Mouse (Mus musculus): ENCODE results near the gene Cnnm4. TPM values are rescaled to one million over a fixed set of nuclear protein-coding genes. Genes with fewer than 3 reads are reported as not detected.

The Cnnm4 gene
- polyA plus RNA-seq, 1 experiment from 2014 or later, result 9.8 TPM

DNA sequence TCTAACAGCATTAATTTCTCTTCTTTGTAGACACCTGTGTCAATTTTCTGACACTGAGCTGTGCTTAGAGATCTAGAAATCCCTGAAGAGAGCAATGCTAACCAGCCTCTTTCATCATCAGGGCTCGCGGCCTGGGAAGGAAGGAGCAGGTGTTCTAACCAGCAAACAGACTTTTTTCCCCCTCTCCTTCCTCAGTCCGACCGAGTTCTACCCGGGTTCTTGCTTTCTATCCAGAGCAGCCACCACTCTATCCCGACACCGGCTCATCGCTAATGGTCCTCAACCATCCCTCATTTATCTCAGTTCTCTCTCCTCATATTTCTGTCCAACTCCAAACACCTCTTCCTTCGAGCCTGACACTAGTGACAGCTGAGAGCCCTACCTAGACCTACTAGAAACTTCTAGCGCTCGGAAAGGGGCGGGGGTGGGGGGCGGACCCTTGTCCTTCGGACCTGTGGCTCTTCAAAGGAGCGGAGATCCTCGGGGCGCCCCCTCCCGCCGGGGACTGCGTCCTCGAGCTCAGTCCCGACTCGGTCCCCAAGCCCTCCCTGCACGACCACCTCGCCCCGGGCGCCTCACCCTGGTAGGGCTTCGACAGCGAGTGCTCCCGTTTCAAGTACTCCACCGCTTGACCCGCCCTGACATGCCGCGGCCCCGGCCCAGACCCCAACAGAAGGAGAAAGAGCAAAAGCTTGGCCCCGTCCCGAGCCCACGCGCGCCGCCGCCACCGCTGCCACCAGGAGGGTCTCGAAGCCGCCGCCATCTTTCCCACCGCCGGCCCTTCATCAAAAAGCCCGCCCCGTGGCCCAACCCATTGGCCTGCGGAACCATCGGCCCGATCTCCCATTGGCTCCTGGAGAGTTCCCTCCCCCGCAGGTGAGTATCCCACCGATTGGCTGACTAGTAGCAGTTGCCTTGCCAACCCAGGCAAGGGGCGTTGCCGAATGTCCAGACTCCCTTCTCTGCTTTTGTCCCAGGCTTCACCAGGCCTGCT lies 26.7 kb upstream of the Cnnm4 start, which contains the start of gene Lman2l:
Gene Lman2l (minus strand): TSS at position 801 of the 994 bp plus-strand sequence.
- ATAC-seq (ENCODE audit: low read depth), result peak; percentile 100

DNA sequence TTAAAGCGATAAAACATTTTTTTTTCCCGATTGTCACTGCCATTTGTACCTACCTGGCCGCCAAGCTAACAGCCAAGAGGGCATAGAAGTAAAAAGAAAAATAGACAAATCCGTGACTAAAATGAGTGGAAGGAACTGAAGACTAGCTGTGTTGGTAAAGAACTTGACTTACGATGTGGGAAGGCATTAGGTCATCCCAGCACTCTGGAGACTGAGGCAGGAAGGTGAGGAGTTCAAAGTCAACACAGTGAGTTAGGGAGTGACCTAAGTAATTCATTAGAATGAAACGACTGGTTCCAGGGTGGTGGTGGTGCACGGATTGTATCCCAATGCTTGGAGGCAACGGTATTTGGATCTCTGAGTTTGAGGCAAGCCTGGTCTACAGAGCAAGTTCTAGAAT lies 25.9 kb upstream of the Cnnm4 start:
- no peak overlapping the region; the same call in 1 of the 2 replicates for H3K4me3 ChIP-seq (ENCODE audit: low read depth, low read length)
- 0 out of 2 replicates have a peak overlapping the region, but pooled peaks have one; percentile 35 for H3K27ac ChIP-seq (ENCODE audit: low read depth, low read length)
- H3K4me2 ChIP-seq (ENCODE audit: low read depth, low read length), result peak overlapping the region; percentile 17; the same call in 1 of the 2 replicates
- no peaks in the 10 kb centered on the region for H3K36me3 ChIP-seq (ENCODE audit: control insufficient read depth, insufficient read depth, low read length)
- H3K9ac ChIP-seq (replicated peaks; ENCODE audit: low read depth, low read length), result no peak overlapping the region
- H3K4me1 ChIP-seq (ENCODE audit: control insufficient read depth, insufficient read depth, low read length), result no peaks in the 10 kb centered on the region
- no peaks in the 10 kb centered on the region for H3K27me3 ChIP-seq (ENCODE audit: control insufficient read depth, insufficient read depth, low read length)
- WGBS, result 39% methylated on average over 8 of the region's 8 CpGs
- H3K9me3 ChIP-seq (ENCODE audit: control insufficient read depth, low read length), result no peaks in the 10 kb centered on the region
- peak; percentile 5; the same call in 1 of the 2 replicates for ATAC-seq (ENCODE audit: low read depth)

More for the DNA sequence above, 26.7 kb upstream of the Cnnm4 start, which contains the start of gene Lman2l:
- no peaks in the 10 kb centered on the region for H3K9me3 ChIP-seq (ENCODE audit: control insufficient read depth, low read length)
- H3K27ac ChIP-seq (ENCODE audit: low read depth, low read length), result peak within 1 kb of the TSS; percentile 72
- no peaks in the 10 kb centered on the region for H3K4me1 ChIP-seq (ENCODE audit: control insufficient read depth, insufficient read depth, low read length)
- peak within 1 kb of the TSS; percentile 77 for H3K9ac ChIP-seq (replicated peaks; ENCODE audit: low read depth, low read length)
- no peaks in the 10 kb centered on the region for H3K36me3 ChIP-seq (ENCODE audit: control insufficient read depth, insufficient read depth, low read length)
- H3K4me3 ChIP-seq (ENCODE audit: low read depth, low read length), result peak within 1 kb of the TSS; percentile 76
- under 1% methylated on average over 56 of the region's 57 CpGs for WGBS
- peak within 1 kb of the TSS; percentile 63 for H3K4me2 ChIP-seq (ENCODE audit: low read depth, low read length)
- H3K27me3 ChIP-seq (ENCODE audit: control insufficient read depth, insufficient read depth, low read length), result no peaks in the 10 kb centered on the region

DNA sequence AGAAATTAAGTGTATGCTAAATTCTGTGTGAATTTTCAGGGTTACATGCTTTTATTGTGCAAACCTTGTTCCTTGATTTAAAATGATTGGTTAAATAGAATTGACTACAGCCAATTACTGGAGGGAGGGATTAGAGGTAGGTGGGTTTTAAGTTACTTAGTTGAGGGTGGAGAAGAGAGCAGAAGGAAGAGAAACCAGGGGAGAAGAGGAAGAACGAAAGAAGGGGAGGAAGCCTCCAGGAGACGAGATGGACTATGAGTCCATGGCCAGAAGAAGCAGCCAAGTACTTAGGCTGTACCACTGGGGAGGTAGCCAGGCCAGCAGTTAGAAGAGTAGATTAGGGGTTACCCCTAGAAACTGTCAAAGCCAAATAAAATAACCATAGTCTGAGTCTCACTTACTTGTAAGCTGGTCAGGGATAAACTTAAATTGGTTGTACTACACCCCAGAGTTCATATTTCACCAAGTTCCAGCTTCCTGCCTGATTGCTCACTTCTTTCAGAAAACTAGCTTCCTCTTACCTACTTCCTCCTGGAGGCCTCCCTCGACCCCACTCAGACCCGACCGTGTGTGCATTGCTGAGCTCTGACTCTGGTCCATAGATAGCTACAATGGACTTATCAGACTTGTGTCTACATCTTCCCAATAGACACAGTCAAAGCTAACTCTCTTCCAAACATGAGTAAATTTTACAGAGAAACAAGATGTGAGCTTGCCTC lies 25.2 kb upstream of the Cnnm4 start:
- no peak overlapping the region for H3K9ac ChIP-seq (replicated peaks; ENCODE audit: low read depth, low read length)
- no peaks in the 10 kb centered on the region for H3K36me3 ChIP-seq (ENCODE audit: control insufficient read depth, insufficient read depth, low read length)
- 87% methylated on average over 5 of the region's 5 CpGs for WGBS
- H3K27me3 ChIP-seq (ENCODE audit: control insufficient read depth, insufficient read depth, low read length), result no peaks in the 10 kb centered on the region
- no peak for ATAC-seq (ENCODE audit: low read depth)
- no peaks in the 10 kb centered on the region for H3K4me1 ChIP-seq (ENCODE audit: control insufficient read depth, insufficient read depth, low read length)
- no peak overlapping the region for H3K4me3 ChIP-seq (ENCODE audit: low read depth, low read length)
- H3K27ac ChIP-seq (ENCODE audit: low read depth, low read length), result no peak overlapping the region
- H3K4me2 ChIP-seq (ENCODE audit: low read depth, low read length), result no peak overlapping the region
- no peaks in the 10 kb centered on the region for H3K9me3 ChIP-seq (ENCODE audit: control insufficient read depth, low read length)

DNA sequence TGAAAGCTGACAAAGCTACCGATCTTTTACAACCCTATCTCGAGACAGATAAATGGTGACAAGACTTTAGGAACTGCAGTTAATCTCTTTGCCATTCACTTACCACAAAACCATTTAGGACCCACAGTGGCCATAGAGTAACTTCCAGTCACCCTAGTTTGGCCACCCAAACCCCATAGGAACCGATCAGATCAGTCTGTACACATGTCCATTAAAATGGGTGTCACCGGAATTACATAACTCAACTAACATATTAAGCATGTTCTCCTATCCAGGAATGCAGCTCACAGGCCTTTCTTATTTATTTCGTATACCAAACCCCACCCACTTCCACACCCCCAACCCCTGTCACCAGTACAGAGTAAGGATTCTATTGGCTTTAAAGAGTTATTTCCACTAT lies 24.6 kb upstream of the Cnnm4 start:
- H3K36me3 ChIP-seq (ENCODE audit: control insufficient read depth, insufficient read depth, low read length), result no peaks in the 10 kb centered on the region
- no peak overlapping the region for H3K9ac ChIP-seq (replicated peaks; ENCODE audit: low read depth, low read length)
- WGBS, result 92% methylated on average over 5 of the region's 5 CpGs
- no peak for ATAC-seq (ENCODE audit: low read depth)
- H3K4me1 ChIP-seq (ENCODE audit: control insufficient read depth, insufficient read depth, low read length), result no peaks in the 10 kb centered on the region
- no peaks in the 10 kb centered on the region for H3K9me3 ChIP-seq (ENCODE audit: control insufficient read depth, low read length)
- no peaks in the 10 kb centered on the region for H3K27me3 ChIP-seq (ENCODE audit: control insufficient read depth, insufficient read depth, low read length)
- H3K27ac ChIP-seq (ENCODE audit: low read depth, low read length), result no peak overlapping the region
- no peak overlapping the region for H3K4me2 ChIP-seq (ENCODE audit: low read depth, low read length)
- no peak overlapping the region for H3K4me3 ChIP-seq (ENCODE audit: low read depth, low read length)

DNA sequence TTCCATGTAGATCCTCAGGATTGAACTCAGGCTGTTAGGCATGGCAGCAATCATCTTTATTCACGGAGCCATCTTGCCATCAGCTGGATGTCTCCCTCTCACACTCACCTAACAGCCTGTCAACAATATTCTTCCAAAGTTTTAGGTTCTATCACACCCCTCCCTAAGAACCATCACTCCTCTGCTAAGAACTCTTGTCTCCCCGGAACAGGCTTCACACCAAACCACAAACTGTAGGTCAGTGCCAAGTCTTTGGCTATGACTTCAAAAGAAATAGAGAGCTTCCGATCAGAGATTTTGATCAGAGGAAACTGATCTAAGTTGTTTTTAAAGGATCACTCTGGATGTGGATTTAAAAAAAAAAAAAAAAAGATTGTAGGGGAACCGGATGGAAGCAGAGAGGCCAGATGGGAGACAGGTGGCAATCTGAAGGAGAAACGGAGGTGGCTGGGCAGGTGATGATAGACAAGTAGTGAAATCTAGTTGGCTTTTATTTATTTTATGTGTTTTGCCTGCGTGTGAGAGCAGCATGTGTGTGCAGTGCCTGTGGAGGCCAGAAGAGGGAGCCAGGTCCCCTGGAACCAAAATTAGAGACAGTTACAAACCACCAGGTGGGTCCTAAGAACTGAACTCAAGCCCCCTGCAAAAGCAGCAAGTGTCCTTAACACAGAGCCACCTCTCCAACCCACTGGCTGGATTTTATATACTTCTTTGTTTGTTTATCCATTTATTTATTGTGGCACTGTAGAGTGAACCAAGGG lies 17.2 kb upstream of the Cnnm4 start:
- no peak overlapping the region for H3K4me2 ChIP-seq (ENCODE audit: low read depth, low read length)
- no peak overlapping the region for H3K9ac ChIP-seq (replicated peaks; ENCODE audit: low read depth, low read length)
- whole genome bisulfite sequencing, result 91% methylated on average over 6 of the region's 6 CpGs

DNA sequence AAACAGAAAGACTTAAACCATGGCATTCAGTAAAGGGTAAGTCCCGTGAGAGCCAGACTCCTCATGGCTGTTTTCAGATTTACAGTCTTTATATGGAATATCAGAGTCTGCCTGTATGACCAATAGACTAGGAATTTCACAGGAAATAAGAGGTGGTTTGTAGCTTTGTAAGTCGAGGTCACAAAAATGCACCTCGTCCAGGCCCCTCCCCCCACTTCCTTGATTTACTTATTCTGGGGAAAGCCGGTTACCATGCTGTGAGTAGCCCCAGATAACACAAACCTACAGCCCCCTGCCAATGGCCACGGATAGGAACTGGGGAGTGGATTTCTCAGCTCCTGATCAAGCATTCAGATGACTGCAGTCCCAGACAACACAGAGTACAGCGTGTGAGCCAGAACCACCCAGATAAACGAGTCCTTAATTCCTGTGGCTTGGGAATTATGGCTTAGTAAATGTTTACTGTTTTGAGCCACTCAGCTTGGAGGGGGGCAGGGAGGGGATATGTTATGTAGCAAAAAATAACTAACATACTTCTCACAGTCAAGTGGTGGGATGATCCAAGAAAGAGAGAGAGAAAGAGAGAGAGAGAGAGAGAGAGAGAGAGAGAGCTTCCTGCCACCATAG lies 13.9 kb upstream of the Cnnm4 start:
- WGBS, result 46% methylated on average over 7 of the region's 7 CpGs

More for the DNA sequence above, 17.2 kb upstream of the Cnnm4 start:
- no peaks in the 10 kb centered on the region for H3K4me1 ChIP-seq (ENCODE audit: control insufficient read depth, insufficient read depth, low read length)
- no peak for ATAC-seq (ENCODE audit: low read depth)
- no peak overlapping the region for H3K27ac ChIP-seq (ENCODE audit: low read depth, low read length)
- H3K9me3 ChIP-seq (ENCODE audit: control insufficient read depth, low read length), result no peaks in the 10 kb centered on the region
- no peaks in the 10 kb centered on the region for H3K36me3 ChIP-seq (ENCODE audit: control insufficient read depth, insufficient read depth, low read length)
- H3K4me3 ChIP-seq (ENCODE audit: low read depth, low read length), result no peak overlapping the region
- H3K27me3 ChIP-seq (ENCODE audit: control insufficient read depth, insufficient read depth, low read length), result no peaks in the 10 kb centered on the region

DNA sequence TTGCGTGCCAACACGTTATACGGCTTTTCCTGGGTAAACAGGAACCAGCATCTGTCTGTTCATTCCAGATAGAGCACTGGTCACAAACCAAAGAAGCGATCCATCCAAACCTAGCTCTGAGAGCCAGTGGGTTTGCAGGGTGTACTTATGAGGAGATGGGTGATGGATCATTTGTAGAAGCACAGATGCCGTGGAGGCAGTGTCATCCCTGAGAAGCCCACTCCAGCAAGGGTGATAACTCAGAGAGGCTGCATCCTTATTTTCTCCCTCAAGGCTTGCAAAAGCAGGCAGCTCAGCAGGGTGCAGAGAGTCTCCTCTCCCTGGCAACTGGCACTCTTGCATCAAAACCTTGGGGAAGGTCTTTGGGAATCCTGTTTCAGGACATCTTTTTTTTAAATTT lies 13.3 kb upstream of the Cnnm4 start:
- H3K4me2 ChIP-seq (ENCODE audit: low read depth, low read length), result no peak overlapping the region
- no peak overlapping the region for H3K4me3 ChIP-seq (ENCODE audit: low read depth, low read length)
- no peak overlapping the region for H3K9ac ChIP-seq (replicated peaks; ENCODE audit: low read depth, low read length)
- no peaks in the 10 kb centered on the region for H3K27me3 ChIP-seq (ENCODE audit: control insufficient read depth, insufficient read depth, low read length)
- ATAC-seq (ENCODE audit: low read depth), result no peak
- WGBS, result 85% methylated on average over 5 of the region's 5 CpGs
- no peak overlapping the region for H3K27ac ChIP-seq (ENCODE audit: low read depth, low read length)
- no peaks in the 10 kb centered on the region for H3K36me3 ChIP-seq (ENCODE audit: control insufficient read depth, insufficient read depth, low read length)
- no peaks in the 10 kb centered on the region for H3K9me3 ChIP-seq (ENCODE audit: control insufficient read depth, low read length)
- no peaks in the 10 kb centered on the region for H3K4me1 ChIP-seq (ENCODE audit: control insufficient read depth, insufficient read depth, low read length)

More for the DNA sequence above, 13.9 kb upstream of the Cnnm4 start:
- H3K4me2 ChIP-seq (ENCODE audit: low read depth, low read length), result no peak overlapping the region
- no peak overlapping the region for H3K27ac ChIP-seq (ENCODE audit: low read depth, low read length)
- H3K4me3 ChIP-seq (ENCODE audit: low read depth, low read length), result no peak overlapping the region
- no peaks in the 10 kb centered on the region for H3K4me1 ChIP-seq (ENCODE audit: control insufficient read depth, insufficient read depth, low read length)
- no peaks in the 10 kb centered on the region for H3K9me3 ChIP-seq (ENCODE audit: control insufficient read depth, low read length)
- H3K36me3 ChIP-seq (ENCODE audit: control insufficient read depth, insufficient read depth, low read length), result no peaks in the 10 kb centered on the region
- H3K9ac ChIP-seq (replicated peaks; ENCODE audit: low read depth, low read length), result no peak overlapping the region
- H3K27me3 ChIP-seq (ENCODE audit: control insufficient read depth, insufficient read depth, low read length), result no peaks in the 10 kb centered on the region
- ATAC-seq (ENCODE audit: low read depth), result no peak

DNA sequence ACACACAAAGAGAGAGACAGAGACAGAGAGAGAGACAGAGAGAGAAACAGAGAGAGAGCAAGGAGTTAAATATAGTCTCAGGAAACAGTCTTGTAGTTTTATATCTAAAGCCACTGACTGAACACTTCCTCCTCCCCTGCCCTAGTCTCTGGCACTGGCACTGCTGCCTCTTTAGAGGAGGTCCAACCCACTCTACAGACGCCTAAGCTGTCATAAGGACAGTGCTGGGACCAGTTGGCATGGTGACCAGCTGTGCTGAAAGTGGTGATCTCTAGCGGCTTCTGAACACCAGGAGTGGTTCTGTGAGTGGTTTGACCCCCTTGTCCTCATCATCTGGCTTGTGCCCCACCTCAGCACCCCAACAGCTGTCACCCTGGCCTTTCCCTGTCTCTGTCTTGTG lies 9.6 kb upstream of the Cnnm4 start:
- Histone ChIP-seq H3K36me3 (ENCODE audit: control insufficient read depth, insufficient read depth, low read length) (no peaks in the 10 kb centered on the region), H3K27ac (ENCODE audit: low read depth, low read length) (no peak overlapping the region), H3K9ac (replicated peaks; ENCODE audit: low read depth, low read length) (no peak overlapping the region), H3K4me2 (ENCODE audit: low read depth, low read length) (no peak overlapping the region), H3K9me3 (ENCODE audit: control insufficient read depth, low read length) (no peaks in the 10 kb centered on the region), H3K4me3 (ENCODE audit: low read depth, low read length) (no peak overlapping the region), H3K27me3 (ENCODE audit: control insufficient read depth, insufficient read depth, low read length) (no peaks in the 10 kb centered on the region), H3K4me1 (ENCODE audit: control insufficient read depth, insufficient read depth, low read length) (no peaks in the 10 kb centered on the region)
- no peak for ATAC-seq (ENCODE audit: low read depth)
- 49% methylated on average over 2 of the region's 2 CpGs for WGBS

Data from neural tube, embryonic 14.5 days (tissue).